Mouse (Mus musculus) ES-CJ7 (cell line): ENCODE results near the gene Ppme1.

Source experiments
- DNase-seq: peaks from one replicate; pipeline ENCODE4 v3.0.0; 2011; ENCODE audit warnings: low read depth, low spot score

The Ppme1 gene

GRCm38 (mm10) chr7:100371495-100372451, at the start of gene Ppme1, which contains the start of gene C2cd3:
TSS of gene Ppme1 (minus strand) at chr7:100372307.
TSS of gene C2cd3 (plus strand) at chr7:100372233.
- peak; percentile 100 for DNase-seq

GRCm38 (mm10) chr7:100408684-100409083, 36.6 kb upstream of the Ppme1 start:
- DNase-seq: no peak

- DNase-seq: no peak
Measured at GRCm38 (mm10) chr7:100407677-100408076, 35.6 kb upstream of the Ppme1 start.

- DNase-seq: no peak
Measured at GRCm38 (mm10) chr7:100402715-100403114, 30.6 kb upstream of the Ppme1 start.

GRCm38 (mm10) chr7:100400899-100401539, 28.9 kb upstream of the Ppme1 start:
- no peak for DNase-seq

- no peak for DNase-seq
Measured at GRCm38 (mm10) chr7:100399231-100399913, 27.3 kb upstream of the Ppme1 start.

GRCm38 (mm10) chr7:100392265-100392664, 20.2 kb upstream of the Ppme1 start:
- DNase-seq: no peak

- DNase-seq: no peak
Measured at GRCm38 (mm10) chr7:100390166-100390565, 18.1 kb upstream of the Ppme1 start.

GRCm38 (mm10) chr7:100388174-100388573, 16.1 kb upstream of the Ppme1 start:
- DNase-seq: no peak

GRCm38 (mm10) chr7:100383207-100383606, 11.1 kb upstream of the Ppme1 start:
- no peak for DNase-seq

- DNase-seq: no peak
Measured at GRCm38 (mm10) chr7:100381161-100381560, 9.1 kb upstream of the Ppme1 start.

GRCm38 (mm10) chr7:100378257-100378656, 6.2 kb upstream of the Ppme1 start:
- no peak for DNase-seq

GRCm38 (mm10) chr7:100372452-100372980, 409 bp upstream of the Ppme1 start:
- no peak for DNase-seq

GRCm38 (mm10) chr7:100364888-100365287, 7.2 kb downstream of the Ppme1 start:
- no peak for DNase-seq

GRCm38 (mm10) chr7:100363162-100363561, 8.9 kb downstream of the Ppme1 start:
- no peak for DNase-seq

- no peak for DNase-seq
Measured at GRCm38 (mm10) chr7:100357856-100358255, 14.3 kb downstream of the Ppme1 start.

GRCm38 (mm10) chr7:100356768-100357167, 15.3 kb downstream of the Ppme1 start:
- DNase-seq: no peak

GRCm38 (mm10) chr7:100356324-100356723, 15.8 kb downstream of the Ppme1 start:
- no peak for DNase-seq

GRCm38 (mm10) chr7:100354984-100355383, 17.1 kb downstream of the Ppme1 start:
- no peak for DNase-seq

GRCm38 (mm10) chr7:100335921-100336320, 36.2 kb downstream of the Ppme1 start:
- no peak for DNase-seq

- no peak for DNase-seq
Measured at GRCm38 (mm10) chr7:100331269-100331668, 40.8 kb downstream of the Ppme1 start.

GRCm38 (mm10) chr7:100328636-100329035, 43.5 kb downstream of the Ppme1 start:
- no peak for DNase-seq
